Mouse (Mus musculus) forebrain, postnatal 0 days (tissue): ENCODE data around the gene Cdc26. TPM values are rescaled to one million over a fixed set of nuclear protein-coding genes. Genes with fewer than 3 reads are reported as not detected.

ENCODE experiments used
- ATAC-seq: fragments of 200-750 bp; cut with Nextera tagmentation; 2 replicates; pipeline ENCODE4 v1.8.0; 2017; ENCODE audit warnings: mild to moderate bottlenecking, moderate library complexity
- DNase-seq: peaks from one replicate; pipeline ENCODE4 v3.0.0-alpha.2; 2015
- H3K27ac ChIP-seq: fragments of 300-500 bp; sonication (generic); 2 replicates; pipeline ENCODE4 v1.5.1; 2014; ENCODE audit warnings: low read depth, mild to moderate bottlenecking, antibody characterized with exemption, low read length, moderate library complexity, mixed read lengths
- H3K27me3 ChIP-seq: fragments of 300-500 bp; sonication (generic); 2 replicates; pipeline ENCODE4 v1.6.1; 2014; ENCODE audit warnings: mild to moderate bottlenecking, low read length, mixed read lengths; ENCODE audit not compliant: insufficient read depth
- H3K36me3 ChIP-seq: fragments of 300-500 bp; sonication (generic); 2 replicates; pipeline ENCODE4 v1.6.1; 2014; ENCODE audit warnings: mild to moderate bottlenecking, moderate library complexity; ENCODE audit not compliant: insufficient read depth
- H3K4me1 ChIP-seq: fragments of 300-500 bp; sonication (generic); 2 replicates; pipeline ENCODE4 v1.6.1; 2014; ENCODE audit warnings: antibody characterized with exemption; ENCODE audit not compliant: insufficient read depth
- H3K4me2 ChIP-seq: fragments of 300-500 bp; sonication (generic); 2 replicates; pipeline ENCODE4 v1.6.1; 2014; ENCODE audit warnings: low read depth, mild to moderate bottlenecking, moderate library complexity
- H3K4me3 ChIP-seq: fragments of 300-500 bp; sonication (generic); 2 replicates; pipeline ENCODE4 v1.5.1; 2014; ENCODE audit warnings: low read depth, low read length, mixed read lengths
- H3K9ac ChIP-seq: fragments of 300-500 bp; sonication (generic); 2 replicates; pipeline ENCODE4 v1.6.1; 2014; ENCODE audit warnings: mild to moderate bottlenecking
- H3K9me3 ChIP-seq: fragments of 300-500 bp; sonication (generic); 2 replicates; pipeline ENCODE4 v1.6.1; 2016; ENCODE audit warnings: low read length
- CTCF ChIP-seq: sonication (generic); IDR thresholded peaks from 2 replicates; pipeline ENCODE4 v1.5.1; 2016; ENCODE audit warnings: antibody characterized with exemption, control low read depth, low read depth
- WGBS: fragments of 180-500 bp; shearing (Covaris S2); extraction: QIAGEN DNeasy Blood & Tissue Kit; methylation state at CpG from one replicate; pipeline ENCODE4 v1.1.7; 2014; 5-methylcytosine and 5-hydroxymethylcytosine counted together
- polyA plus RNA-seq: library from polyadenylated mRNA; unstranded; fragments of >200 nt; fragmentation: Nextera tagmentation; extraction: Ambion mirVana; gene quantifications from 2 replicates; pipeline ENCODE4 v1.2.1, GENCODE M21; 2015
- total RNA-seq: library from RNA; depleted of rRNA; stranded (reverse); fragments of >200 nt; gene quantifications from 2 replicates; pipeline ENCODE4 v1.2.3, GENCODE M21; 2014

The Cdc26 gene
- total and polyA plus RNA-seq, 2 experiments from 2014 or later = 51.1 to 81.7 TPM

DNA sequence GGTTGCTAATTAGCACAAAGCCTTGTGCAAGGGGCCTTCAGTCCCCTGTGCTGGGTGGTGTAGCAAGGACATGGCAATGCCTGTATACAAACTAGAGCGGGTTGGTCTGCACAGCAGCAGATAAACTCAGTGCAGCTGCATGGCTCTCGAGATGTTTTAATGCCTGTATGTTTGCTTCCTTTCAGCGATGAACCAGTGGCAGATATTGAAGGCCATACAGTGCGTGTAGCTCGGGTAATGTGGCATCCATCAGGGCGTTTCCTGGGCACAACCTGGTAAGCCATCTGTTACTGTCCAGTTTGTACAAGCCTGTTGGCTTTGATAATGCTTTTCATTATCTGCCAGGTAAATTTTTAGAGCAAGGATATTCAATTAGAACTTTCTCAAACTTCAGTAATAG, 10.6 kb upstream of the Cdc26 start:
- H3K4me1 ChIP-seq = no peaks in the 10 kb centered on the region
- no peak for DNase-seq
- no peak overlapping the region for H3K4me2 ChIP-seq
- peaks cover 97% of the 10 kb centered on the region for H3K36me3 ChIP-seq
- H3K9me3 ChIP-seq = no peaks in the 10 kb centered on the region
- no peak overlapping the region for H3K9ac ChIP-seq
- 91% methylated on average over 6 of the region's 6 CpGs for WGBS
- ATAC-seq = no peak
- no peaks in the 10 kb centered on the region for H3K27me3 ChIP-seq
- H3K27ac ChIP-seq = no peak overlapping the region
- TF ChIP-seq CTCF = no peak
- no peak overlapping the region for H3K4me3 ChIP-seq

DNA sequence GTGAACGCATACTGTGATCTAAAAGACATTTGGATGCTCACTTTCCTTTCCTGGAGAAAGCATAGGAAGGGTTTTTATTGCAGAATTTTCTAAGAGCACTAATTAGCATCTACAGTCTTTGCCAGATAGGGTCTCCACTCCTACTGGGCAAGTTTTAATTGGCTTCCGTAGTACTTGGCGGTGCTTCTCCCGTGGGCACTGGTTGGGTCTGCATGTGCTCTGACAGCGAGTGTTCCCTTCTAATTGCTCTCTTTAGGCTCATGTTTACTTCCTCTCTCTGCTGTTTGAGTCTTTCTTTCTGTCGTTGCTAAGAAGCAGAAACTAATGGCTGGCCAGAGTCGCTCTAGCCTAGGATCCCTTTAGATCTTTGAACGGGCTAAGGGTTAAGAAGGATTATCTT, 10.0 kb upstream of the Cdc26 start:
- no peak for TF ChIP-seq CTCF
- Histone ChIP-seq H3K27me3 (no peaks in the 10 kb centered on the region), H3K4me1 (no peaks in the 10 kb centered on the region), H3K27ac (no peak overlapping the region), H3K4me3 (no peak overlapping the region), H3K36me3 (peaks cover 94% of the 10 kb centered on the region), H3K9me3 (no peaks in the 10 kb centered on the region), H3K9ac (no peak overlapping the region), H3K4me2 (no peak overlapping the region)
- DNase-seq = peak; percentile 41
- 46% methylated on average over 8 of the region's 8 CpGs for WGBS
- peak; percentile 83 for ATAC-seq

DNA sequence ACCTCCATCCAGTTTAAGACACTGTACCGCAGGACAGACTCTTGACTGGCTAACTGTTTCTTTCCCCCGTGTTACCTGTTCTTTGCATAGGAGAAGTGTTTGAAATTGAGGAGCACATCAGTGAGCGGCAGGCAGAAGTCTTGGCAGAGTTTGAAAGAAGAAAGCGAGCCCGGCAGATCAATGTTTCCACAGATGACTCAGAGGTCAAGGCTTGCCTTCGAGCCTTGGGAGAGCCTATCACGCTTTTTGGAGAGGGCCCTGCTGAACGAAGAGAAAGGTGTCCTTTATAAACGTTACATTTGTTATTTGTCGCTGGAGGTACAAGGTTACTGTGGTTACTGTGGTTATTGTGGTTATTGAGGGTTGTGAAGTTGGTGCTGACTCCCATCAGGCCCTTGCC, 3.2 kb upstream of the Cdc26 start:
- Histone ChIP-seq H3K36me3 (peaks cover 47% of the 10 kb centered on the region), H3K4me3 (no peak overlapping the region), H3K9ac (no peak overlapping the region), H3K4me2 (no peak overlapping the region), H3K4me1 (peaks cover 8% of the 10 kb centered on the region; the same call in 1 of the 2 replicates), H3K9me3 (no peaks in the 10 kb centered on the region), H3K27me3 (no peaks in the 10 kb centered on the region), H3K27ac (no peak overlapping the region)
- no peak for TF ChIP-seq CTCF
- no peak for ATAC-seq
- WGBS = 91% methylated on average over 10 of the region's 10 CpGs
- no peak for DNase-seq

DNA sequence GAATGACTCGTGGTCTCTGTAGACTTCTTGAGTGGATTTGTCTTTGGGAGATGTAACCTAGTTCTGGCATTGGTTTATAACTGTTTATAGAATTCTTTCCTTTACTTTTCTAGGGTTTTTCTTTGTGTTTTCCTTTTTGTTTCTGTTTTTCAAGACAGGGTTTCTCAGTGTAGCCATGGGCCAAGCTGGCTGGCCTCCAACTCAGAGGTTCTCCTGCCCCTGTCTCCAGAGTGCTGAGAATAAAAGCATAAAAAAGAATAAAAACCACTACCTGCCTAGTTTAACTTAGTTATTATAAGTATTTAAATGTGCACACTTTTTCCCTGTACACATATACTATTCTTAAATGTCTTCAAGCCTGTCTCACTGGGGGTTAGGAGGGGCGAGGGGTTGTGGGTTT, 1.9 kb upstream of the Cdc26 start:
- Histone ChIP-seq H3K9me3 (no peaks in the 10 kb centered on the region), H3K4me2 (no peak overlapping the region), H3K9ac (0 out of 2 replicates have a peak overlapping the region, but pooled peaks have one; percentile 10), H3K4me3 (no peak overlapping the region), H3K27ac (no peak overlapping the region), H3K4me1 (peaks cover 8% of the 10 kb centered on the region; the same call in 1 of the 2 replicates), H3K36me3 (peaks cover 34% of the 10 kb centered on the region), H3K27me3 (no peaks in the 10 kb centered on the region)
- WGBS = 90% methylated on average over 2 of the region's 2 CpGs
- DNase-seq (no peak), ATAC-seq (no peak)
- TF ChIP-seq CTCF = no peak

DNA sequence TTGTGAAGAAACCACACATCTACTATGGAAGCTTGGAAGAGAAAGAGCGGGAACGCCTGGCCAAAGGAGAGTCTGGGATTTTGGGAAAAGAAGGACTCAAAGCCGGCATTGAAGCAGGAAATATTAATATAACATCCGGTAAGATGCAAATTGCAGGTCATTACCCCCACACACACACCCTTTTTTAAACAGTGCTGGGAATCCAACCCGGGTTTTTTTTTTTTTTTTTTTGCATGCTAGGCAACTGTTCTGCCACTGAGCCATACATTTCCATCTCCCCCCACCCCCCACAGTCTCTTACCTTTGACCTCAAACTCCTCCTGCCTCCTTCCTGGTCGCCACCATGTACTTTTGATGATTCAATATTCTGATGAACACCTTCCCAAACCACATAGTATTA, 1.2 kb upstream of the Cdc26 start:
- Histone ChIP-seq H3K4me1 (peaks cover 8% of the 10 kb centered on the region; the same call in 1 of the 2 replicates), H3K9me3 (no peaks in the 10 kb centered on the region), H3K36me3 (peaks cover 27% of the 10 kb centered on the region), H3K27me3 (no peaks in the 10 kb centered on the region), H3K4me2 (peak overlapping the region; percentile 68), H3K27ac (no peak overlapping the region), H3K4me3 (peak overlapping the region; percentile 61), H3K9ac (peak overlapping the region; percentile 75)
- 34% methylated on average over 6 of the region's 6 CpGs for WGBS
- DNase-seq = no peak
- ATAC-seq = no peak
- TF ChIP-seq CTCF = no peak

DNA sequence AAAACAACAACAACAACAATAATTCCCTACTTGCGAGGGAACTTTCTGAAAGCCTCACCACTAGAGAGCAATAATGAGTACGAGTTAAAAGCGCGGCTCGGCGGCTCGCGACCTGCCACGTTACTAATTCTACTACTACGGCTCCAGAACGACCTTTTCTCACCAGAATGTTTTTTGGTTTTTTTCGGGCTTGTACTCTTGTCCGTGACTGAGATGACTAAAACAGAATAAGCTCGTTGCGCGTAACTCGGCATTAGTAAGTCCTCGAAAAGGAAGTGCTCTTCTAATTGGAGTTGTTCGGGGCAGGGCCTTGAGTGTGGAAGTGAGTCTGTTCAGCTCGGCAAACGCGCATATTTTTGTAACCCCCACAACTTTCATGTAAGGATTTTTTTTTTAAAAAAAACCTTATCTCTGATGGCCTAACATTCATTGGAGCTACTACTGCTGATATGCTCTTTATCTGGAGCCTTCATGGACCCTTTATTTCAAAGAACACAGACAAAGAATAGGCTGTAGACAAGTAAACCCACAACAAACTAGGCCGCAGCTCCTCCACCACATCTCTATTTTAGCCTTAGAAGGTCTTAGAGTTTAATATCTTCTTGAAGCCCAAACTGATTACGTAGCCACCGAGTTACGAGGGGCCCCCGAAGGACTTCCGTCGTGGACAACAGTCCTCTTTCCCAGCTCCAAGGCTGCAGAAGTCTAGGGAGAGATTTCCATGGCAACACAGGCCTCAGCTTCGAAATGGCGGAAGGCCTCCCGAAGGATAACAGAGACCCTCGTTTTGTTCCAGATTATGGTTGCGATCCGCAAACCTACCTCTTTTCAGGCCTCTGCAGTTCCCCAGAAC, 486 bp downstream of the Cdc26 start:
- H3K4me1 ChIP-seq = peaks cover 8% of the 10 kb centered on the region; the same call in 1 of the 2 replicates
- peak overlapping the region; percentile 76 for H3K27ac ChIP-seq
- peaks cover 16% of the 10 kb centered on the region for H3K36me3 ChIP-seq
- under 1% methylated on average over 35 of the region's 35 CpGs for WGBS
- H3K27me3 ChIP-seq = no peaks in the 10 kb centered on the region
- H3K4me2 ChIP-seq = peak overlapping the region; percentile 47
- DNase-seq = peak; percentile 77
- peak overlapping the region; percentile 61 for H3K4me3 ChIP-seq
- TF ChIP-seq CTCF = peak; percentile 67
- H3K9me3 ChIP-seq = no peaks in the 10 kb centered on the region
- ATAC-seq = peak; percentile 34
- H3K9ac ChIP-seq = peak overlapping the region; percentile 63

DNA sequence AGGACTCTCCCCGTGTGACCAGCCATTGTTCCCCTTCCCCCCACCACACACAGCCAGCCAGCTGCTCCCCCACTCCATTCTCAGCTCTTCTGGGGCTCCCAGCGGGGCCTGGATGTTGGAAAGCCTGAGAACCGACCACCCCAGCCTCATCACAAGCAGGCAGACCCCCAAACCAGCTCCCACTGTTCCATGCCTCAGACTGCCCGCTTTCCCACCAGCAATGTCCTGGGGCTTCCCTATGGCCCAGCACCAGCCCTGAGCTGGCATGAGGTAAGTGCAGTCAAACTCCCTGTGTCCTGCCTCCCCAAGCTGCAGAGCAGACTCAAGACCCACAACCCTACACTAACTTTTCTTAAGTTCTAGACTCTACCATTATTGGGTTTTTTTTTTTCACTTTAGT, 2.3 kb downstream of the Cdc26 start:
- TF ChIP-seq CTCF = no peak
- Histone ChIP-seq H3K4me1 (peaks cover 8% of the 10 kb centered on the region; the same call in 1 of the 2 replicates), H3K9me3 (no peaks in the 10 kb centered on the region), H3K36me3 (peaks cover 15% of the 10 kb centered on the region), H3K27me3 (no peaks in the 10 kb centered on the region), H3K4me3 (no peak overlapping the region), H3K27ac (no peak overlapping the region), H3K9ac (no peak overlapping the region), H3K4me2 (no peak overlapping the region)
- DNase-seq = no peak
- no peak for ATAC-seq
- WGBS = 85% methylated on average over 4 of the region's 4 CpGs
